Mouse (Mus musculus) hindbrain, embryonic 10.5 days (tissue): Measurements from ENCODE around the gene Sox6. TPM values are rescaled to one million over a fixed set of nuclear protein-coding genes. Genes with fewer than 3 reads are reported as not detected.
A peak's percentile ranks its signal among the peaks of the same experiment; 100 is the strongest.

Source experiments
- DNase-seq: peaks from one replicate; pipeline ENCODE4 v3.0.0-alpha.2; 2017; ENCODE audit warnings: low spot score
- H3K27ac ChIP-seq: fragments of 300-500 bp; sonication (generic); 2 replicates; pipeline ENCODE4 v1.5.1; 2016; ENCODE audit warnings: mild to moderate bottlenecking, moderate library complexity
- H3K27me3 ChIP-seq: fragments of 300-500 bp; sonication (generic); 2 replicates; pipeline ENCODE4 v1.6.1; 2016; ENCODE audit warnings: mild to moderate bottlenecking; ENCODE audit not compliant: poor library complexity, insufficient read depth, severe bottlenecking
- H3K36me3 ChIP-seq: fragments of 300-500 bp; sonication (generic); 2 replicates; pipeline ENCODE4 v1.6.1; 2016; ENCODE audit warnings: mild to moderate bottlenecking, moderate library complexity
- H3K4me1 ChIP-seq: fragments of 300-500 bp; sonication (generic); replicated peaks from 2 replicates; pipeline ENCODE4 v1.6.1; 2016; ENCODE audit warnings: mild to moderate bottlenecking
- H3K4me3 ChIP-seq: fragments of 300-500 bp; sonication (generic); 2 replicates; pipeline ENCODE4 v1.5.1; 2016; ENCODE audit warnings: mild to moderate bottlenecking, moderate library complexity
- H3K9me3 ChIP-seq: fragments of 300-500 bp; sonication (generic); 2 replicates; pipeline ENCODE4 v1.6.1; 2016; ENCODE audit warnings: mild to moderate bottlenecking, moderate library complexity
- WGBS: fragments of 180-500 bp; shearing (Covaris S2); methylation state at CpG from one replicate; pipeline ENCODE4 v1.1.7; 2016; 5-methylcytosine and 5-hydroxymethylcytosine counted together
- polyA plus RNA-seq: library from polyadenylated mRNA; unstranded; fragments of >200 nt; fragmentation: Nextera tagmentation; extraction: Ambion mirVana; gene quantifications from 2 replicates; pipeline ENCODE4 v1.2.1, GENCODE M21; 2016

Gene Sox6
- polyA plus RNA-seq, 1 experiment from 2014 or later, result 22.5 TPM

- no peak for DNase-seq
- 95% methylated on average over 12 of the region's 12 CpGs for WGBS
- Histone ChIP-seq H3K4me1 (0 out of 2 replicates have a peak, but pooled peaks cover 3% of the 10 kb centered on the region), H3K4me3 (no peak overlapping the region), H3K36me3 (no peaks in the 10 kb centered on the region), H3K27me3 (no peaks in the 10 kb centered on the region), H3K9me3 (no peaks in the 10 kb centered on the region), H3K27ac (no peak overlapping the region)
Observed at GRCm38 (mm10) chr7:115486431-115486830, 552.2 kb downstream of the Sox6 start.

- Histone ChIP-seq H3K4me1 (0 out of 2 replicates have a peak, but pooled peaks cover 3% of the 10 kb centered on the region), H3K9me3 (no peaks in the 10 kb centered on the region), H3K27me3 (no peaks in the 10 kb centered on the region), H3K36me3 (no peaks in the 10 kb centered on the region), H3K27ac (no peak overlapping the region), H3K4me3 (no peak overlapping the region)
- DNase-seq, result no peak
- WGBS, result 84% methylated on average over 2 of the region's 2 CpGs
Observed at GRCm38 (mm10) chr7:115485664-115486409, 552.8 kb downstream of the Sox6 start.

- WGBS, result 83% methylated on average over 2 of the region's 2 CpGs
- no peaks in the 10 kb centered on the region for H3K36me3 ChIP-seq
- DNase-seq, result no peak
Observed at GRCm38 (mm10) chr7:115477763-115478162, 560.8 kb downstream of the Sox6 start.

GRCm38 (mm10) chr7:115476881-115477665 is 561.5 kb downstream of the Sox6 start:
- H3K4me1 ChIP-seq, result peaks cover 5% of the 10 kb centered on the region; the same call in 1 of the 2 replicates
- 71% methylated on average over 13 of the region's 13 CpGs for WGBS
- no peak overlapping the region for H3K4me3 ChIP-seq
- H3K27ac ChIP-seq, result no peak overlapping the region
- no peak for DNase-seq
- H3K9me3 ChIP-seq, result no peaks in the 10 kb centered on the region
- no peaks in the 10 kb centered on the region for H3K36me3 ChIP-seq
- no peaks in the 10 kb centered on the region for H3K27me3 ChIP-seq

More at GRCm38 (mm10) chr7:115477763-115478162, 560.8 kb downstream of the Sox6 start:
- no peaks in the 10 kb centered on the region for H3K9me3 ChIP-seq
- H3K27me3 ChIP-seq, result no peaks in the 10 kb centered on the region
- no peak overlapping the region for H3K27ac ChIP-seq
- H3K4me1 ChIP-seq, result peaks cover 4% of the 10 kb centered on the region; the same call in 1 of the 2 replicates
- no peak overlapping the region for H3K4me3 ChIP-seq

GRCm38 (mm10) chr7:115475176-115475575 is 563.4 kb downstream of the Sox6 start:
- Histone ChIP-seq H3K9me3 (no peaks in the 10 kb centered on the region), H3K36me3 (no peaks in the 10 kb centered on the region), H3K27ac (no peak overlapping the region), H3K4me1 (peaks cover 13% of the 10 kb centered on the region; the same call in 1 of the 2 replicates), H3K4me3 (no peak overlapping the region), H3K27me3 (no peaks in the 10 kb centered on the region)
- DNase-seq, result no peak
- 93% methylated on average over 6 of the region's 6 CpGs for WGBS

GRCm38 (mm10) chr7:115474115-115474514 is 564.5 kb downstream of the Sox6 start:
- H3K36me3 ChIP-seq, result no peaks in the 10 kb centered on the region
- H3K4me3 ChIP-seq, result no peak overlapping the region
- H3K9me3 ChIP-seq, result no peaks in the 10 kb centered on the region
- H3K27me3 ChIP-seq, result no peaks in the 10 kb centered on the region
- WGBS, result 89% methylated on average over 9 of the region's 9 CpGs
- H3K27ac ChIP-seq, result no peak overlapping the region
- DNase-seq, result no peak
- peaks cover 17% of the 10 kb centered on the region; the same call in 1 of the 2 replicates for H3K4me1 ChIP-seq

GRCm38 (mm10) chr7:115472850-115473249 is 565.7 kb downstream of the Sox6 start:
- Histone ChIP-seq H3K4me1 (peaks cover 17% of the 10 kb centered on the region; the same call in 1 of the 2 replicates), H3K9me3 (no peaks in the 10 kb centered on the region), H3K4me3 (no peak overlapping the region), H3K27me3 (no peaks in the 10 kb centered on the region), H3K36me3 (no peaks in the 10 kb centered on the region), H3K27ac (no peak overlapping the region)
- DNase-seq, result no peak
- 91% methylated on average over 3 of the region's 3 CpGs for WGBS

- Histone ChIP-seq H3K36me3 (no peaks in the 10 kb centered on the region), H3K4me1 (peaks cover 13% of the 10 kb centered on the region; the same call in 1 of the 2 replicates), H3K27me3 (no peaks in the 10 kb centered on the region), H3K9me3 (no peaks in the 10 kb centered on the region), H3K4me3 (no peak overlapping the region), H3K27ac (no peak overlapping the region)
- WGBS, result 39% methylated on average over 3 of the region's 3 CpGs
- no peak for DNase-seq
Observed at GRCm38 (mm10) chr7:115471521-115471920, 567.1 kb downstream of the Sox6 start.

- H3K27ac ChIP-seq, result no peak overlapping the region
- H3K36me3 ChIP-seq, result no peaks in the 10 kb centered on the region
- no peaks in the 10 kb centered on the region for H3K27me3 ChIP-seq
- no peak overlapping the region for H3K4me3 ChIP-seq
- 88% methylated on average over 6 of the region's 6 CpGs for whole genome bisulfite sequencing
- no peak for DNase-seq
- H3K9me3 ChIP-seq, result peaks cover 7% of the 10 kb centered on the region; the same call in 1 of the 2 replicates
- H3K4me1 ChIP-seq, result peaks cover 10% of the 10 kb centered on the region; the same call in 1 of the 2 replicates
Observed at GRCm38 (mm10) chr7:115466811-115467210, 571.8 kb downstream of the Sox6 start.

- H3K4me3 ChIP-seq, result no peak overlapping the region
- no peak overlapping the region for H3K27ac ChIP-seq
- no peaks in the 10 kb centered on the region for H3K27me3 ChIP-seq
- H3K36me3 ChIP-seq, result no peaks in the 10 kb centered on the region
- 89% methylated on average over 2 of the region's 2 CpGs for WGBS
- DNase-seq, result no peak
- H3K4me1 ChIP-seq, result no peaks in the 10 kb centered on the region
- peaks cover 7% of the 10 kb centered on the region; the same call in 1 of the 2 replicates for H3K9me3 ChIP-seq
Observed at GRCm38 (mm10) chr7:115463367-115463766, 575.2 kb downstream of the Sox6 start.

GRCm38 (mm10) chr7:115462276-115462675 is 576.3 kb downstream of the Sox6 start:
- WGBS, result 65% methylated on average over 4 of the region's 4 CpGs
- Histone ChIP-seq H3K4me3 (no peak overlapping the region), H3K27ac (no peak overlapping the region), H3K36me3 (no peaks in the 10 kb centered on the region), H3K4me1 (no peaks in the 10 kb centered on the region), H3K27me3 (no peaks in the 10 kb centered on the region), H3K9me3 (peaks cover 7% of the 10 kb centered on the region; the same call in 1 of the 2 replicates)
- no peak for DNase-seq

GRCm38 (mm10) chr7:115454988-115455387 is 583.6 kb downstream of the Sox6 start:
- Histone ChIP-seq H3K4me3 (no peak overlapping the region), H3K27ac (no peak overlapping the region), H3K4me1 (peaks cover 20% of the 10 kb centered on the region), H3K27me3 (peaks cover 13% of the 10 kb centered on the region), H3K36me3 (no peaks in the 10 kb centered on the region), H3K9me3 (no peaks in the 10 kb centered on the region)
- no peak for DNase-seq
- 88% methylated on average over 5 of the region's 5 CpGs for WGBS

GRCm38 (mm10) chr7:115453713-115454073 is 584.9 kb downstream of the Sox6 start:
- no peak for DNase-seq
- peak overlapping the region; percentile 83 for H3K27ac ChIP-seq
- no peaks in the 10 kb centered on the region for H3K36me3 ChIP-seq
- no peaks in the 10 kb centered on the region for H3K9me3 ChIP-seq
- H3K4me3 ChIP-seq, result peak overlapping the region; percentile 42
- peaks cover 13% of the 10 kb centered on the region for H3K27me3 ChIP-seq
- WGBS, result 52% methylated on average over 7 of the region's 7 CpGs
- peaks cover 22% of the 10 kb centered on the region for H3K4me1 ChIP-seq
